Mouse (Mus musculus) neural tube, embryonic 10.5 days (tissue): ENCODE measurements around the gene Gm3005.
"Not testable (repeated sequence)": the region's sequence is repeated elsewhere in the genome, so short reads cannot be mapped to it uniquely, and the experiment has no call there.

ENCODE experiments used
- DNase-seq: peaks from one replicate; pipeline ENCODE4 v3.0.0-alpha.2; 2017; ENCODE audit warnings: low spot score; ENCODE audit errors: extremely low spot score

The Gm3005 gene

DNA sequence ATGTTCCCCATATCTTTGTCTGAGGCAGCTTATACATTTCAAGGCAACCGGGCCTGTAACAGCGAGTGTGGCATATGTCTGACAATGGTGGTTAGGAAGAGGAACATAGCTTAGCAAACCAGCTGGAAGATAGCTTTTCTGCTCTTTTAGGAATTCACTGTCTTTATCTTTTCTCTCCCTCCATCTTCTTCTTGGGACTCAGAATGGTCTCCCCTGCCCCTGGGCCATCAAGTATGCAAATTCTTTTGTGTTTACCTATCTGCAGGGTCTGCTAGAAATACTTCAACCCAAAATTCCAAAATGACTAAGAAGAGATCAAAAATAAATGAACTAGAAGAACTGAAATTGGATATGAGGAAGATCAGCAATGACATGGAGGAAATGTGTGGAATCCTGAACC is at the start of gene Gm3005:
Gene Gm3005, plus strand, starts transcription at position 301 of the 400 bp plus-strand sequence.
- DNase-seq: not testable (repeated sequence)

DNA sequence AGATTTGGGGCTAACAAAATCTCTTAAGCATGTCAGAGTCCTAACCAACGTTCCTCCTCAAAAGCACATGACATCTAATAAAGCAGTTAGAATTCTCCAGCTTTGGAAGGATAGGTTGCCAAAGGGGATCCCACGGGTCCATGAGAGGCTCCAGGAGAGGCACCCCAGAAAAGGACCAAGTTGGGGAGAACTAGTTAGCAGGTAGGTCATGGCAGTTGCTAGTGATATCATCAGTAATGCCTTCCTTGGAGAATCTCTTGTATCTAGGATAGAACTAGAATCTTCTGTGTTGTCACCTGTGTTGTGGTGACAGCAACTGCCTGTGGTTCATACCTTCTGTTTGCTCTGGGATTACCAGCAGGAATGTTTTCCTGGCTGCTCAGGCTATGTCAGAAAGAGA is 33.1 kb upstream of the Gm3005 start, which contains the start of gene Gm10413:
Gene Gm10413, plus strand, starts transcription at position 301 of the 400 bp plus-strand sequence.
- DNase-seq: not testable (repeated sequence)

DNA sequence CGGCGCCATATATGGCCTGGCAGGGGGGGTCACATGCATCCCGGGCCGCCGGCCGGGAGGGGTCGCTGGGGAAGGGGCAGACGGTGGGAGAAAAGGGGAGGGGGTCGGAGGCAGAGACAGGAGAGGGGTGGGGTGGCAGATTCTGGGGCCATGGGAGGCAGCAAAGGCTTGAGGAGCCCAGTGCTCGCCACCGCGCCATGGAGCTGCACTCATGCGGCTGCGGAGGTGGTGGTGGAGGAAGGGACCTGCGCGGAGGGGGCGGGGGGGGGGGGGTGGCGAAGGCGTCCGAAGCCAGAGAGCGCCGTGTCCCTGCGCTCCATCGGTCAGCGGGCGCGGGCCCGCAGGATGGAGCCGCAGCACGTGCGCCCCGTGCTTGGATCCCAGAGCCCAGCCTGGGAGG is 15.6 kb upstream of the Gm3005 start, which contains the start of gene Gm10409:
Gene Gm10409, plus strand, starts transcription at position 301 of the 400 bp plus-strand sequence.
- not testable (repeated sequence) for DNase-seq

DNA sequence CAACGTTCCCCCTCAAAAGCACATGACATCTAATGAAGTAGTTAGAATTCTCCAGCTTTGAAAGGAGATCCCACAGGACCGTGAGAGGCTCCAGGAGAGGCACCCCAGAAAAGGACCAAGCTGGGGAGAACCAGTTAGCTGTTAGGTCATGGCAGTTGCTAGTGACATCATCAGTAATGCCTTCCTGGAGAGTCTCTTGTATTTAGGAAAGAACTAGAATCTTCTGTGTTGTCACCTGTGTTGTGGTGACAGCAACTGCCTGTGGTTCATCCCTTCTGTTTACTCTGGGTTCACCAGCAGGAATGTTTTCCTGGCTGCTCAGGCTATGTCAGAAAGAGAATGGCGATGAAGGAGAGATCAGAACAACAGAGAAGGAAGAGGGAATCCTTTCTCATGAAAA is 21.2 kb downstream of the Gm3005 start, which contains the start of gene Gm10408:
Gene Gm10408, plus strand, starts transcription at position 301 of the 400 bp plus-strand sequence.
- not testable (repeated sequence) for DNase-seq

DNA sequence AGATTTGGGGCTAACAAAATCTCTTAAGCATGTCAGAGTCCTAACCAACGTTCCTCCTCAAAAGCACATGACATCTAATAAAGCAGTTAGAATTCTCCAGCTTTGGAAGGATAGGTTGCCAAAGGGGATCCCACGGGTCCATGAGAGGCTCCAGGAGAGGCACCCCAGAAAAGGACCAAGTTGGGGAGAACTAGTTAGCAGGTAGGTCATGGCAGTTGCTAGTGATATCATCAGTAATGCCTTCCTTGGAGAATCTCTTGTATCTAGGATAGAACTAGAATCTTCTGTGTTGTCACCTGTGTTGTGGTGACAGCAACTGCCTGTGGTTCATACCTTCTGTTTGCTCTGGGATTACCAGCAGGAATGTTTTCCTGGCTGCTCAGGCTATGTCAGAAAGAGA is 206.3 kb downstream of the Gm3005 start, which contains the start of gene Gm3012:
Gene Gm3012, plus strand, starts transcription at position 301 of the 400 bp plus-strand sequence.
- not testable (repeated sequence) for DNase-seq
